ENCODE assay signal across 14 mouse cellular contexts in genomic region chr4:142053261-142053660, GRCm38 (mm10). TPM values are rescaled to one million over a fixed set of nuclear protein-coding genes. Genes with fewer than 3 reads are reported as not detected.
DNase-seq lines count a peak whose midpoint lies in the region; ATAC-seq lines count a peak whose summit lies in the region.
"Had no signal": no experiment of that assay in that cellular context is flagged by ENCODE, and none has a peak within 500 bp of the region (broad histone marks: within the 10 kb centered on the region; RNA-seq: fewer than 3 reads in every experiment).

No protein-coding gene starts in this region.

- DNase-seq in heart, adult 18-20 months = no peak
- peak; percentile 41 for DNase-seq in lung, postnatal 36 days
- DNase-seq in lung, postnatal 4 days = no peak
- DNase-seq in liver, embryonic 13.5 days = no peak
- no peak for DNase-seq in embryonic facial prominence, embryonic 10.5 days (ENCODE audit: low spot score)
- no peak for DNase-seq in yolk sac, embryonic 10.5 days (ENCODE audit: low spot score)
- DNase-seq: adrenal gland, postnatal 36 days; cerebellum, postnatal 14 days had no signal

- H3K9me3 ChIP-seq in heart, embryonic 12.5 days (replicated peaks) = no peaks in the 10 kb centered on the region
- no peaks in the 10 kb centered on the region for H3K9me3 ChIP-seq in liver, embryonic 13.5 days (replicated peaks)
- H3K9me3 ChIP-seq in embryonic facial prominence, embryonic 10.5 days = no peaks in the 10 kb centered on the region
- H3K9me3 ChIP-seq: lung, embryonic 15.5 days had no signal

- H3K27me3 ChIP-seq in heart, embryonic 12.5 days (replicated peaks) = no peaks in the 10 kb centered on the region
- H3K27me3 ChIP-seq in liver, embryonic 13.5 days = no peaks in the 10 kb centered on the region
- H3K27me3 ChIP-seq in embryonic facial prominence, embryonic 10.5 days (replicated peaks; ENCODE audit: low read depth, poor library complexity, severe bottlenecking) = no peaks in the 10 kb centered on the region
- H3K27me3 ChIP-seq: lung, embryonic 15.5 days; Patski had no signal

- no peak overlapping the region for H3K4me2 ChIP-seq in heart, embryonic 12.5 days
- H3K4me2 ChIP-seq in liver, embryonic 13.5 days = 0 out of 2 replicates have a peak overlapping the region, but pooled peaks have one; percentile 8
- H3K4me2 ChIP-seq: hindbrain, embryonic 14.5 days had no signal

- peaks cover 63% of the 10 kb centered on the region for H3K4me1 ChIP-seq in heart, embryonic 12.5 days (replicated peaks)
- peaks cover 78% of the 10 kb centered on the region for H3K4me1 ChIP-seq in liver, embryonic 13.5 days (replicated peaks)
- peaks cover 45% of the 10 kb centered on the region for H3K4me1 ChIP-seq in embryonic facial prominence, embryonic 10.5 days

- no peak overlapping the region for H3K9ac ChIP-seq in heart, embryonic 12.5 days
- no peak overlapping the region for H3K9ac ChIP-seq in liver, embryonic 13.5 days
- H3K9ac ChIP-seq: hindbrain, embryonic 14.5 days; lung, embryonic 15.5 days had no signal

- no peak overlapping the region for H3K4me3 ChIP-seq in heart, embryonic 12.5 days
- no peak overlapping the region for H3K4me3 ChIP-seq in liver, embryonic 13.5 days (replicated peaks)
- H3K4me3 ChIP-seq in embryonic facial prominence, embryonic 10.5 days = no peak overlapping the region
- H3K4me3 ChIP-seq: erythroblast, embryonic 14.5 days; lung, embryonic 15.5 days had no signal

- H3K36me3 ChIP-seq in heart, embryonic 12.5 days = no peaks in the 10 kb centered on the region; the same call in 1 of the 2 replicates
- H3K36me3 ChIP-seq in liver, embryonic 13.5 days = no peaks in the 10 kb centered on the region
- no peaks in the 10 kb centered on the region for H3K36me3 ChIP-seq in embryonic facial prominence, embryonic 10.5 days (replicated peaks)
- H3K36me3 ChIP-seq: lung, embryonic 15.5 days had no signal

- whole genome bisulfite sequencing in heart, embryonic 12.5 days = 49% methylated on average over 4 of the region's 4 CpGs
- 24% methylated on average over 4 of the region's 4 CpGs for WGBS in liver, embryonic 13.5 days (ENCODE audit: insufficient replicate concordance)
- WGBS in embryonic facial prominence, embryonic 10.5 days = 70% methylated on average over 4 of the region's 4 CpGs

- peak overlapping the region; percentile 67 for H3K27ac ChIP-seq in heart, embryonic 12.5 days (ENCODE audit: poor library complexity, severe bottlenecking)
- peak overlapping the region; percentile 79 for H3K27ac ChIP-seq in liver, embryonic 13.5 days
- no peak overlapping the region for H3K27ac ChIP-seq in embryonic facial prominence, embryonic 10.5 days (replicated peaks)
- H3K27ac ChIP-seq: hindbrain, embryonic 14.5 days; lung, embryonic 15.5 days had no signal

- peak; percentile 33; the same call in 1 of the 2 replicates for ATAC-seq in heart, embryonic 12.5 days (ENCODE audit: insufficient number of reproducible peaks, low FRiP score)
- peak; percentile 33 for ATAC-seq in liver, embryonic 13.5 days (ENCODE audit: low read depth)
- no peak for ATAC-seq in erythroblast, adult 5-6 weeks (replicated peaks; ENCODE audit: low FRiP score, poor library complexity, severe bottlenecking)
- ATAC-seq: Patski had no signal

RNA-seq across cellular contexts. Expression of gene Tmem51, which starts 30.8 kb away (rescaled TPM):
- polyA plus RNA-seq in heart, embryonic 12.5 days (2016; fragmentation: Nextera tagmentation; extraction: Ambion mirVana) = 28.3 and 29.6 TPM in 2 replicates
- 1 to 10 TPM; 3.4 to 5.2 TPM for total RNA-seq in heart, adult 18-20 months (2021)
- polyA plus RNA-seq in liver, embryonic 13.5 days (2015; fragmentation: Nextera tagmentation; extraction: Ambion mirVana) = 13.5 and 16.4 TPM in 2 replicates
- 9.5 and 9.7 TPM in 2 replicates for polyA plus RNA-seq in embryonic facial prominence, embryonic 10.5 days (2016; fragmentation: Nextera tagmentation; extraction: Ambion mirVana)
- 4.6 and 8.1 TPM in 2 replicates for total RNA-seq in erythroblast, adult 5-6 weeks (2015; ENCODE audit: low replicate concordance)
- total RNA-seq in erythroblast, adult 5-6 weeks (2017; ENCODE audit: low replicate concordance) = 1.4 and 2.9 TPM in 2 replicates

RNA-seq across cellular contexts. Expression of gene Fhad1, which starts 38.4 kb away (rescaled TPM):
- polyA plus RNA-seq in heart, embryonic 12.5 days (2016; fragmentation: Nextera tagmentation; extraction: Ambion mirVana) = 3.9 and 4.8 TPM in 2 replicates
- total RNA-seq in heart, adult 18-20 months (2021) = under 1 TPM in 1 of 2 experiments, not detected in 1; 0.36 TPM
- 0.32 and 0.41 TPM in 2 replicates for polyA plus RNA-seq in liver, embryonic 13.5 days (2015; fragmentation: Nextera tagmentation; extraction: Ambion mirVana)
- 0.50 and 1.0 TPM in 2 replicates for polyA plus RNA-seq in embryonic facial prominence, embryonic 10.5 days (2016; fragmentation: Nextera tagmentation; extraction: Ambion mirVana)
- total RNA-seq in erythroblast, adult 5-6 weeks (2015; ENCODE audit: low replicate concordance) = not detected in 2 replicates
- 0.17 TPM in 1 of 2 replicates, not detected in the other for total RNA-seq in erythroblast, adult 5-6 weeks (2017; ENCODE audit: low replicate concordance)
- polyA plus RNA-seq: erythroblast, embryonic 14.5 days had no signal
